Mouse (Mus musculus): Measurements from ENCODE around the gene Ap2a1. TPM values are rescaled to one million over a fixed set of nuclear protein-coding genes. Genes with fewer than 3 reads are reported as not detected.

The Ap2a1 gene
- total RNA-seq, 1 experiment = 82.5 TPM

DNA sequence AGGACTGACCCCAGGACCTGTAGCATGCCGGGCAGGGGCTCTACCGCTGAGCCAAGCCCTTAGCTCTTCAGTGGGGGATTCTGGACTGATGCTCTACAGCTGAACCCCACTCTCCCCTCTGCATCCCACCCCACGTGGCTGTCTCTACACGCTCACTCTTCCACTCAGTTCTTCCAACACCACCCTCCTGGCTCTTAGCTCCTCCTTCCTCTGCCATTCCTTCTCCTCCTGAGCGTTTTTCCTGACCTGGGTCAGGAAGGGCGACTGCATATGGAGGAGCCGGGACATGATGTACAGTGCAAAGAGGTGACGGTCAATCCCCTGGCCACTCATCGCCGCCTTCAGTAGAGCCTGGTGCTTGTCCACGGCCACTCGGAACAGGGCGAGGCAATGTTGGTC lies 31.2 kb upstream of the Ap2a1 start:
- in situ Hi-C loops (cut with MboI; ENCODE audit: low sequenced_read_pairs in 2 of 2, unreplicated experiment in 2 of 2) = no loop called here
- Histone ChIP-seq H3K9ac (ENCODE audit: insufficient read depth, low read depth, low read length, poor library complexity, severe bottlenecking) (no peak overlapping the region), H3K36me3 (ENCODE audit: control insufficient read depth, insufficient read depth, low read length, poor library complexity, severe bottlenecking) (peaks cover 46% of the 10 kb centered on the region), H3K9me3 (ENCODE audit: control insufficient read depth, insufficient read depth, low read depth, low read length) (no peaks in the 10 kb centered on the region), H3K27ac (ENCODE audit: insufficient read depth, low read depth, low read length, poor library complexity, severe bottlenecking) (no peak overlapping the region), H3K4me3 (ENCODE audit: insufficient read depth in 1 of 2, low read depth in 1 of 2, low read length in 2 of 2, poor library complexity in 1 of 2, severe bottlenecking in 1 of 2) (no peak overlapping the region), H3K4me1 (ENCODE audit: control insufficient read depth in 2 of 2, insufficient read depth in 2 of 2, low read length in 2 of 2, poor library complexity in 1 of 2) (peaks cover 2 to 3% of the 10 kb centered on the region in 2 experiments; a peak in 2 of 4 replicates)
- DNase-seq (ENCODE audit: low read depth, low spot score) = no peak
- no peak for TF ChIP-seq ZC3H11A (IDR thresholded peaks at IDR 0.05; ENCODE audit: borderline replicate concordance, low read depth, low read length)
- no peak for TF ChIP-seq MAFK (IDR thresholded peaks at IDR 0.05; ENCODE audit: insufficient read depth, low read depth, low read length)
- TF ChIP-seq HCFC1 (IDR thresholded peaks at IDR 0.05; ENCODE audit: borderline replicate concordance, insufficient read depth, low read length) = no peak
- TF ChIP-seq CHD2 (IDR thresholded peaks at IDR 0.05; ENCODE audit: low read depth, low read length) = no peak
- TF ChIP-seq ZNF384 (IDR thresholded peaks at IDR 0.05; ENCODE audit: low read depth, low read length) = no peak

DNA sequence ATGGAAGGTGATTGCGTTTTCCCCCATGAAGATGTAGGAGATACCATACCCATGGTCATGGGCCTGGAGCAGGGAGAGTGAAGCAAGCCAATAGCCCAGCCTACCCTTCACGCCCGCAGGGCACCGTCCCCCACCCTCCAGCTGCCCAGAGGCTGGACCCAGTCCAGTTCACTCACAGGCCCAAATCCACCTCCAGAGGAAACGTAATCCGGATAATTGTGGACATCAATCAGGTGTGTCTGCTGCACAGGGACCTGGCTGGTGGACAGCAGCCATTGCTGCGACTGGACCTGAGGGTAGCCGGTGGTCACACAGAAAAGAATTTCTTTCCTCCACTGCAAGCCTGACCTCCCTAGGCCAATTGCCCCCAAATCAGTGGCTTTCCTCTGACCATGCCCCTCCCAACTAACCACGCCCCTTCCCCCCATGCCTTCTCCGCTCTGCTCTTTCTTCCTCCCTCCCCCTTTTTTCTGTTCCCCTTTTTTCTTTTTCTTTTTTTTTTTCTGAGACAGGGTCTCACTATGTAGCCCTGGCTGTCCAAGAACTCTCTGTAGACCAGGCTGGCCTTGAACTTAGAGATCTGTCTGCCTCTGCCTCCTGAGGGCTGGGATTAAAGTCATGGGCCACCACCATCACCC lies 30.7 kb upstream of the Ap2a1 start:
- Histone ChIP-seq H3K4me3 (ENCODE audit: insufficient read depth in 1 of 2, low read depth in 1 of 2, low read length in 2 of 2, poor library complexity in 1 of 2, severe bottlenecking in 1 of 2) (no peak overlapping the region), H3K27ac (ENCODE audit: insufficient read depth, low read depth, low read length, poor library complexity, severe bottlenecking) (no peak overlapping the region), H3K4me1 (ENCODE audit: control insufficient read depth in 2 of 2, insufficient read depth in 2 of 2, low read length in 2 of 2, poor library complexity in 1 of 2) (peaks cover 2 to 3% of the 10 kb centered on the region in 2 experiments; a peak in 2 of 4 replicates), H3K9ac (ENCODE audit: insufficient read depth, low read depth, low read length, poor library complexity, severe bottlenecking) (no peak overlapping the region), H3K36me3 (ENCODE audit: control insufficient read depth, insufficient read depth, low read length, poor library complexity, severe bottlenecking) (peaks cover 41% of the 10 kb centered on the region), H3K9me3 (ENCODE audit: control insufficient read depth, insufficient read depth, low read depth, low read length) (no peaks in the 10 kb centered on the region)
- no peak for TF ChIP-seq MAFK (IDR thresholded peaks at IDR 0.05; ENCODE audit: insufficient read depth, low read depth, low read length)
- no peak for TF ChIP-seq CHD2 (IDR thresholded peaks at IDR 0.05; ENCODE audit: low read depth, low read length)
- no peak for TF ChIP-seq ZNF384 (IDR thresholded peaks at IDR 0.05; ENCODE audit: low read depth, low read length)
- TF ChIP-seq HCFC1 (IDR thresholded peaks at IDR 0.05; ENCODE audit: borderline replicate concordance, insufficient read depth, low read length) = no peak
- TF ChIP-seq ZC3H11A (IDR thresholded peaks at IDR 0.05; ENCODE audit: borderline replicate concordance, low read depth, low read length) = no peak
- in situ Hi-C loops (cut with MboI; ENCODE audit: low sequenced_read_pairs in 2 of 2, unreplicated experiment in 2 of 2) = no loop called here
- no peak for DNase-seq (ENCODE audit: low read depth, low spot score)

DNA sequence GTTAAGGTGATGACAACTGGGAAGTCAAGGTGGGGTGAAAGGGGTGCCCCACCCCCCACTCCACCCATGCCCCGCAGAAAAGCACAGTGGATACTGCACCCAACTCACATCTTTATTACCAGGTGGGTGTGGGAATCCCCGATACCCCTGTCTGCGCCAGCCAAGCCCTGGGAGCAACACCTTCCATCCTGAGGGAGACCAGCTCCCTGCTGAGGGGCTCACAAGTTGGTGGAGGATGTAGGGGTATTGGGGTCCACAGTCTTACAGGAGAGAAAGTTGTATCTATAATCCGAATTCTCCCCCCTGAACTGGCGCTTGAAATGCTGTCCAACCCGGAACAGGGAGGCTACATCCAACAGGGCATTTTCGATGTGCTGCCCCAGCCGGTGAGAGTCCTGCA lies 30.0 kb upstream of the Ap2a1 start:
- H3K27ac ChIP-seq (ENCODE audit: insufficient read depth, low read depth, low read length, poor library complexity, severe bottlenecking) = no peak overlapping the region
- peaks cover 38% of the 10 kb centered on the region; the same call in 1 of the 2 replicates for H3K36me3 ChIP-seq (ENCODE audit: control insufficient read depth, insufficient read depth, low read length, poor library complexity, severe bottlenecking)
- in situ Hi-C loops (cut with MboI; ENCODE audit: low sequenced_read_pairs in 2 of 2, unreplicated experiment in 2 of 2) = no loop called here
- H3K9me3 ChIP-seq (ENCODE audit: control insufficient read depth, insufficient read depth, low read depth, low read length) = no peaks in the 10 kb centered on the region
- no peak for DNase-seq (ENCODE audit: low read depth, low spot score)
- no peak overlapping the region for H3K4me3 ChIP-seq (ENCODE audit: insufficient read depth in 1 of 2, low read depth in 1 of 2, low read length in 2 of 2, poor library complexity in 1 of 2, severe bottlenecking in 1 of 2)
- H3K9ac ChIP-seq (ENCODE audit: insufficient read depth, low read depth, low read length, poor library complexity, severe bottlenecking) = no peak overlapping the region
- peaks cover 2 to 3% of the 10 kb centered on the region in 2 experiments; a peak in 2 of 4 replicates for H3K4me1 ChIP-seq (ENCODE audit: control insufficient read depth in 2 of 2, insufficient read depth in 2 of 2, low read length in 2 of 2, poor library complexity in 1 of 2)
- TF ChIP-seq MAFK (IDR thresholded peaks at IDR 0.05; ENCODE audit: insufficient read depth, low read depth, low read length) (no peak), ZC3H11A (IDR thresholded peaks at IDR 0.05; ENCODE audit: borderline replicate concordance, low read depth, low read length) (no peak), HCFC1 (IDR thresholded peaks at IDR 0.05; ENCODE audit: borderline replicate concordance, insufficient read depth, low read length) (no peak), CHD2 (IDR thresholded peaks at IDR 0.05; ENCODE audit: low read depth, low read length) (no peak), ZNF384 (IDR thresholded peaks at IDR 0.05; ENCODE audit: low read depth, low read length) (no peak)

DNA sequence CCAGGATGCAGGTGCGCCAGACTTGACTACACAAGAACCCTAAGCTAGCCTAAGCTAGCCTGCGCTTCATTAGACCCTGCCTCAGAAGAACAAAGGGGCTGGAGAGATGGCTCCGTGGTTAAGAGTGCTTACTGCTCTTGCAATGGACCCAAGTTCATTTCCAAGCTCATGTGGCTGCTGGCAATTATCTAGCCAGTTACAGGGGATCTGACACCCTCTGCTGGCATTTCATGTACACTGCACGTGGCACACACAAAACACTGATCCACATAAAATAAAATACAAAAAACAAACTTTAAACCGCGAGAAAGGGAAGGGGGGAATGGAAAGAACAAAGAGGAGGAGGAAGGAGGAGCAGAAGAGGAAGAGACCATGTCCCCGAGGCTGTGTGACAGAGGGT lies 28.9 kb upstream of the Ap2a1 start:
- in situ Hi-C loops (cut with MboI; ENCODE audit: low sequenced_read_pairs in 2 of 2, unreplicated experiment in 2 of 2) = no loop called here
- TF ChIP-seq ZNF384 (IDR thresholded peaks at IDR 0.05; ENCODE audit: low read depth, low read length) = no peak
- TF ChIP-seq ZC3H11A (IDR thresholded peaks at IDR 0.05; ENCODE audit: borderline replicate concordance, low read depth, low read length) = peak; percentile 25; the same call in 1 of the 2 replicates
- Histone ChIP-seq H3K4me3 (ENCODE audit: insufficient read depth in 1 of 2, low read depth in 1 of 2, low read length in 2 of 2, poor library complexity in 1 of 2, severe bottlenecking in 1 of 2) (no peak overlapping the region), H3K27ac (ENCODE audit: insufficient read depth, low read depth, low read length, poor library complexity, severe bottlenecking) (no peak overlapping the region), H3K36me3 (ENCODE audit: control insufficient read depth, insufficient read depth, low read length, poor library complexity, severe bottlenecking) (peaks cover 33% of the 10 kb centered on the region; the same call in 1 of the 2 replicates), H3K4me1 (ENCODE audit: control insufficient read depth in 2 of 2, insufficient read depth in 2 of 2, low read length in 2 of 2, poor library complexity in 1 of 2) (peaks cover 2 to 7% of the 10 kb centered on the region in 2 experiments; a peak in 2 of 4 replicates), H3K9me3 (ENCODE audit: control insufficient read depth, insufficient read depth, low read depth, low read length) (no peaks in the 10 kb centered on the region), H3K9ac (ENCODE audit: insufficient read depth, low read depth, low read length, poor library complexity, severe bottlenecking) (no peak overlapping the region)
- no peak for DNase-seq (ENCODE audit: low read depth, low spot score)

Measured in ES-E14 (cell line).